Mouse (Mus musculus) Patski (cell line): Measurements from ENCODE around the gene Olfr1209. TPM values are rescaled to one million over a fixed set of nuclear protein-coding genes. Genes with fewer than 3 reads are reported as not detected.

Experiments used
- ATAC-seq: fragments of 100-300 bp; one replicate; pipeline ENCODE4 v1.8.0; 2021
- CTCF ChIA-PET: fragments of 350-600 bp; sonication (Branson Sonifier 250); formaldehyde crosslinking; loops from one replicate; lab custom pipeline; 2022; ENCODE audit warnings: inconsistent platforms; lab: Charles Lee
- POLR2A ChIA-PET: fragments of 350-600 bp; sonication (Branson Sonifier 250); formaldehyde crosslinking; loops from one replicate; lab custom pipeline; 2022; ENCODE audit warnings: antibody characterized with exemption, inconsistent platforms; lab: Charles Lee
- DNase-seq: peaks from one replicate; pipeline ENCODE4 v3.0.0-alpha.2; 2011; ENCODE audit warnings: low read depth, low spot score
- H3K27me3 ChIP-seq: fragments of 371-371 bp; one replicate; pipeline ENCODE4 v1.5.1; 2021
- CTCF ChIP-seq: fragments of 100-300 bp; IDR thresholded peaks from one replicate; pipeline ENCODE4 v1.5.1; 2021
- in situ Hi-C: fragments of 300-500 bp; cut with MboI; formaldehyde crosslinking; loops from 3 replicates; pipeline ENCODE4 v1.11.1; 2018; ENCODE audit warnings: low pct_unique_long_range_greater_than_20kb, mixed read lengths
- polyA plus RNA-seq: library from polyadenylated mRNA; unstranded; gene quantifications from one replicate; pipeline ENCODE4 v1.2.3, GENCODE M21; 2021

Gene Olfr1209
- polyA plus RNA-seq: not detected

- H3K27me3 ChIP-seq: no peaks in the 10 kb centered on the region
- DNase-seq (no peak), ATAC-seq (no peak)
- no peak for TF ChIP-seq CTCF
- CTCF ChIA-PET: no interaction called here
- POLR2A ChIA-PET: interaction anchor here (0.5 kb wide), 1 partner anchor 17 kb away, joined by 6 read pairs; no protein-coding TSS in a partner anchor
- in situ Hi-C loops: no loop called here
Observed at GRCm38 (mm10) chr2:88915057-88915456, at the start of gene Olfr1209. Gene Olfr1209 (minus strand): TSS chr2:88915157.

GRCm38 (mm10) chr2:88953669-88954068 lies 38.7 kb upstream of the Olfr1209 start, which contains the start of gene Olfr1212:
Gene Olfr1212 (plus strand): TSS chr2:88953969.
- in situ Hi-C loops: no loop called here
- no peaks in the 10 kb centered on the region for H3K27me3 ChIP-seq
- ChIA-PET POLR2A (no interaction called here), CTCF (no interaction called here)
- ATAC-seq (no peak), DNase-seq (no peak)
- no peak for TF ChIP-seq CTCF

- TF ChIP-seq CTCF: no peak
- ChIA-PET CTCF (interaction anchor here (1.6 kb wide), 1 partner anchor 24 kb away, joined by 4 read pairs; no protein-coding TSS in a partner anchor), POLR2A (no interaction called here)
- no peaks in the 10 kb centered on the region for H3K27me3 ChIP-seq
- in situ Hi-C loops: no loop called here
- no peak for DNase-seq
- no peak for ATAC-seq
Observed at GRCm38 (mm10) chr2:88938011-88938410, 23.1 kb upstream of the Olfr1209 start, which contains the start of gene Olfr1211. Gene Olfr1211 (minus strand): TSS chr2:88938111.

- no peak for TF ChIP-seq CTCF
- H3K27me3 ChIP-seq: no peaks in the 10 kb centered on the region
- DNase-seq (no peak), ATAC-seq (no peak)
- ChIA-PET POLR2A (no interaction called here), CTCF (no interaction called here)
- in situ Hi-C loops: no loop called here
Observed at GRCm38 (mm10) chr2:88902211-88902610, 12.7 kb downstream of the Olfr1209 start, which contains the start of gene Olfr1208. Gene Olfr1208 (minus strand): TSS chr2:88902311.

- ATAC-seq: no peak
- no peak for TF ChIP-seq CTCF
- CTCF ChIA-PET: no interaction called here
- POLR2A ChIA-PET: no interaction called here
- no peaks in the 10 kb centered on the region for H3K27me3 ChIP-seq
- in situ Hi-C loops: no loop called here
- DNase-seq: no peak
Observed at GRCm38 (mm10) chr2:88862931-88863330, 52.0 kb downstream of the Olfr1209 start, which contains the start of gene Olfr1206. Gene Olfr1206 (plus strand): TSS chr2:88863231.

Other genes starting within 250 kb of the Olfr1209 start
- gene Olfr1193, start 239.5 kb downstream of the Olfr1209 start, polyA plus RNA-seq: not detected
- not detected for gene Olfr1195, start 226.0 kb downstream of the Olfr1209 start, polyA plus RNA-seq
- gene Olfr1196, start 210.6 kb downstream of the Olfr1209 start, polyA plus RNA-seq: not detected
- not detected for gene Olfr1197, start 182.8 kb downstream of the Olfr1209 start, polyA plus RNA-seq
- not detected for gene Olfr1198, start 163.8 kb downstream of the Olfr1209 start, polyA plus RNA-seq
- gene Olfr1199, start 154.7 kb downstream of the Olfr1209 start, polyA plus RNA-seq: not detected
- gene Olfr1200, start 144.7 kb downstream of the Olfr1209 start, polyA plus RNA-seq: not detected
- not detected for gene Olfr1201, start 122.1 kb downstream of the Olfr1209 start, polyA plus RNA-seq
- not detected for gene Olfr1202, start 100.7 kb downstream of the Olfr1209 start, polyA plus RNA-seq
- not detected for gene Olfr1205, start 85.4 kb downstream of the Olfr1209 start, polyA plus RNA-seq
- gene Olfr1204, start 65.9 kb downstream of the Olfr1209 start, polyA plus RNA-seq: not detected
- gene Olfr1206, start 51.9 kb downstream of the Olfr1209 start, polyA plus RNA-seq: not detected
- gene Olfr1208, start 12.8 kb downstream of the Olfr1209 start, polyA plus RNA-seq: not detected
- gene Olfr1211, start 23.0 kb upstream of the Olfr1209 start, polyA plus RNA-seq: not detected
- not detected for gene Olfr1212, start 38.8 kb upstream of the Olfr1209 start, polyA plus RNA-seq
- not detected for gene Gm13762, start 65.1 kb upstream of the Olfr1209 start, polyA plus RNA-seq
- not detected for gene Olfr1214, start 77.5 kb upstream of the Olfr1209 start, polyA plus RNA-seq
- not detected for gene Olfr1215, start 91.8 kb upstream of the Olfr1209 start, polyA plus RNA-seq
- gene Olfr1216, start 103.2 kb upstream of the Olfr1209 start, polyA plus RNA-seq: not detected
- not detected for gene Olfr1217, start 116.9 kb upstream of the Olfr1209 start, polyA plus RNA-seq
- not detected for gene Olfr1218, start 146.0 kb upstream of the Olfr1209 start, polyA plus RNA-seq
- gene Olfr1219, start 168.4 kb upstream of the Olfr1209 start, polyA plus RNA-seq: not detected
- not detected for gene Olfr1220, start 191.7 kb upstream of the Olfr1209 start, polyA plus RNA-seq
- gene Olfr1221, start 202.1 kb upstream of the Olfr1209 start, polyA plus RNA-seq: not detected
- not detected for gene Olfr1222, start 217.9 kb upstream of the Olfr1209 start, polyA plus RNA-seq
- gene Olfr1223, start 236.4 kb upstream of the Olfr1209 start, polyA plus RNA-seq: not detected
- gene Olfr1224-ps1, start 248.9 kb upstream of the Olfr1209 start, polyA plus RNA-seq: not detected